Mouse (Mus musculus) MEL (cell line): ENCODE results near the gene Erh.

ENCODE experiments used
- CTCF ChIP-seq, 3 experiments: IDR thresholded peaks in 2 of 3; conservative IDR thresholded peaks in 1 of 3; 2 replicates each; pipeline ENCODE4 v1.5.1; 2011 to 2012; ENCODE audit warnings: low read length in 3 of 3, low read depth in 2 of 3, mild to moderate bottlenecking in 2 of 3, improper control_type of control experiment in 1 of 3, inconsistent platforms in 1 of 3, mixed read lengths in 1 of 3, moderate library complexity in 1 of 3; ENCODE audit not compliant: control insufficient read depth in 1 of 3, insufficient read depth in 1 of 3, poor library complexity in 1 of 3, severe bottlenecking in 1 of 3
- MAFK ChIP-seq: IDR thresholded peaks from 2 replicates; pipeline ENCODE4 v1.6.1; 2011; ENCODE audit warnings: low read depth, mild to moderate bottlenecking, low read length, improper control_type of control experiment, borderline replicate concordance

DNA sequence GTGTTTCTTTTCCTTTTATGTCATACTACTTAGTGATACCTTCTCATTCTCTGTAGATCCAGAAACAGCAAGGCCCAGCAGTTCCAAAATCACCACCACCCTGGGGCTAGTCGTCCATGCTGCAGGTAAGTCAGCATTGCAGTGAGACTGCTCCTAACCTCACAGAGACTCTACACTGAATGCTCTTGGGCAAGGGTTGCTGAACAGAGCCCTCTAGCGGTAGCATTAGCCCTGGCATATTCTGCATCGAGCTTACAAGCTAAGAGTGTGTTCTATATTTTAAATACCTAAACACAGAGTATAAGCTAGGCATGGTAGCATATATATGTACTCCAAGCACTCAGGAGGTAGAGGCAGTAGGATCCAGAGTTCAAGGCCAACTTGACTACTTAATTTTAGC lies 29.0 kb upstream of the Erh start:
- TF ChIP-seq MAFK (no peak), CTCF (IDR thresholded peaks at IDR 0.05 in 2 of 3, conservative IDR thresholded peaks at IDR 0.05 in 1 of 3; ENCODE audit: control insufficient read depth in 1 of 3, insufficient read depth in 1 of 3, low read depth in 2 of 3, low read length in 3 of 3, poor library complexity in 1 of 3, severe bottlenecking in 1 of 3) (peak; percentile 81 to 96 (median 85))
